ENCODE assay signal across 9 mouse cellular contexts in genomic region chr6:7856682-7857290, GRCm38 (mm10). TPM values are rescaled to one million over a fixed set of nuclear protein-coding genes. Genes with fewer than 3 reads are reported as not detected.
DNase-seq lines count a peak whose midpoint lies in the region; ATAC-seq and TF ChIP-seq lines count a peak whose summit lies in the region.
"Had no signal": no experiment of that assay in that cellular context is flagged by ENCODE, and none has a peak within 500 bp of the region (broad histone marks: within the 10 kb centered on the region; RNA-seq: fewer than 3 reads in every experiment).

No protein-coding gene starts in this region.

- no peak for TF ChIP-seq POLR2A in heart, adult 2 months (IDR thresholded peaks at IDR 0.05; ENCODE audit: insufficient read depth, low read depth, low read length)

- H3K4me3 ChIP-seq in heart, adult 2 months: no peak overlapping the region
- H3K4me3 ChIP-seq in lung, embryonic 14.5 days (ENCODE audit: low read depth, low read length): no peak overlapping the region
- H3K4me3 ChIP-seq: midbrain, embryonic 13.5 days had no signal

- intact Hi-C loops in heart, adult 2 months (cut with DNase I): no loop called here
- intact Hi-C loops in heart, postnatal 36 days (cut with DNase I): no loop called here

- H3K79me2 ChIP-seq in heart, adult 2 months (replicated peaks; ENCODE audit: control insufficient read depth, insufficient read depth, low read length): peaks cover 1% of the 10 kb centered on the region

- peak; percentile 83 for ATAC-seq in common myeloid progenitor, adult 5-6 weeks (replicated peaks; ENCODE audit: low read depth, poor library complexity, severe bottlenecking)
- ATAC-seq in lung, embryonic 14.5 days (ENCODE audit: insufficient read depth): peak; percentile 60; the same call in 1 of the 2 replicates
- ATAC-seq: midbrain, embryonic 13.5 days had no signal

- WGBS in heart, adult 2 months: 67% methylated on average over 5 of the region's 5 CpGs
- 48% methylated on average over 5 of the region's 5 CpGs for WGBS in lung, embryonic 14.5 days

- H3K27ac ChIP-seq in heart, adult 2 months: no peak overlapping the region
- H3K27ac ChIP-seq in lung, embryonic 14.5 days (ENCODE audit: low read depth): no peak overlapping the region
- H3K27ac ChIP-seq: midbrain, embryonic 13.5 days had no signal

- TF ChIP-seq CTCF in heart, adult 2 months (IDR thresholded peaks at IDR 0.05): peak; percentile 20; the same call in 1 of the 2 replicates
- peak; percentile 42 for TF ChIP-seq CTCF in lung, embryonic 14.5 days (IDR thresholded peaks at IDR 0.05; ENCODE audit: low read depth)

- peaks cover 18% of the 10 kb centered on the region for H3K36me3 ChIP-seq in heart, adult 2 months (ENCODE audit: control insufficient read depth, insufficient read depth, low read length)
- no peaks in the 10 kb centered on the region for H3K36me3 ChIP-seq in lung, embryonic 14.5 days (ENCODE audit: insufficient read depth)
- no peaks in the 10 kb centered on the region for H3K36me3 ChIP-seq in splenic B cell, adult 2 months (ENCODE audit: control insufficient read depth, insufficient read depth, low read length, poor library complexity, severe bottlenecking)
- H3K36me3 ChIP-seq: midbrain, embryonic 13.5 days had no signal

- no peaks in the 10 kb centered on the region for H3K9me3 ChIP-seq in lung, embryonic 14.5 days (ENCODE audit: low read depth, low read length)
- H3K9me3 ChIP-seq: midbrain, embryonic 13.5 days had no signal

- H3K27me3 ChIP-seq in heart, adult 2 months (ENCODE audit: control insufficient read depth, insufficient read depth, low read length): no peaks in the 10 kb centered on the region
- H3K27me3 ChIP-seq in lung, embryonic 14.5 days (ENCODE audit: insufficient read depth, low read length): no peaks in the 10 kb centered on the region
- H3K27me3 ChIP-seq in splenic B cell, adult 2 months (ENCODE audit: control insufficient read depth, insufficient read depth, low read length, poor library complexity, severe bottlenecking): no peaks in the 10 kb centered on the region; the same call in 1 of the 2 replicates
- H3K27me3 ChIP-seq: midbrain, embryonic 13.5 days had no signal

- H3K4me1 ChIP-seq in heart, adult 2 months (ENCODE audit: control insufficient read depth, insufficient read depth, low read length): peaks cover 14% of the 10 kb centered on the region
- H3K4me1 ChIP-seq in lung, embryonic 14.5 days (ENCODE audit: insufficient read depth): peaks cover 10% of the 10 kb centered on the region
- H3K4me1 ChIP-seq: midbrain, embryonic 13.5 days had no signal

- no peak overlapping the region for H3K9ac ChIP-seq in heart, adult 2 months (ENCODE audit: low read depth, low read length)
- no peak overlapping the region for H3K9ac ChIP-seq in lung, embryonic 14.5 days
- H3K9ac ChIP-seq: midbrain, embryonic 13.5 days had no signal

- no peak for DNase-seq in heart, adult 2 months
- DNase-seq in heart, postnatal 36 days: no peak
- peak; percentile 31 for DNase-seq in lung, embryonic 14.5 days
- DNase-seq in splenic B cell, adult 2 months (ENCODE audit: low read depth, low spot score): peak; percentile 83
- no peak for DNase-seq in adrenal gland, postnatal 25 days
- no peak for DNase-seq in retina, embryonic 14.5 days (ENCODE audit: low spot score)
- DNase-seq in urinary bladder, postnatal 14 days (ENCODE audit: low spot score): no peak

- H3K4me2 ChIP-seq in lung, embryonic 14.5 days: no peak overlapping the region
- H3K4me2 ChIP-seq: midbrain, embryonic 13.5 days had no signal

- no peak for TF ChIP-seq EP300 in heart, adult 2 months (IDR thresholded peaks at IDR 0.05; ENCODE audit: insufficient read depth, low read depth, low read length)

RNA-seq across cellular contexts. Expression of gene C1galt1, which starts 12.1 kb away (rescaled TPM):
- 10 to 100 TPM; 13.3 to 15.1 TPM for total RNA-seq in heart, adult 2 months (2021)
- 2.6 and 6.3 TPM in 2 replicates for polyA plus RNA-seq in heart, adult 2 months (2012; rRNA removed)
- 10 to 100 TPM; 15.3 to 15.5 TPM for total RNA-seq in heart, postnatal 36 days (2021)
- total RNA-seq in common myeloid progenitor, adult 5-6 weeks (2017): 37.0 and 40.9 TPM in 2 replicates
- 4.7 and 5.6 TPM in 2 replicates for polyA plus RNA-seq in lung, embryonic 14.5 days (2014; fragmentation: Nextera tagmentation; extraction: Ambion mirVana)
- 55.1 and 59.0 TPM in 2 replicates for total RNA-seq in adrenal gland, postnatal 25 days (2021)

Comparison
In these comparisons a context has a peak if more than half of its experiments do, and no peak if none do; other contexts are left out.
1. DNase-seq: peak in lung, embryonic 14.5 days (single experiment) and splenic B cell, adult 2 months (single experiment); none in heart, adult 2 months (0 of 2), heart, postnatal 36 days (0 of 2), adrenal gland, postnatal 25 days (single experiment), retina, embryonic 14.5 days (single experiment) and urinary bladder, postnatal 14 days (single experiment).